Mouse (Mus musculus) CD4-positive helper T cell, adult 2 months (primary cell): Measurements from ENCODE around the gene Gtf2e1.

Experiments
- DNase-seq: peaks from one replicate; pipeline ENCODE4 v3.0.0-alpha.2; 2012; ENCODE audit warnings: low read depth, missing footprints, low spot score

The Gtf2e1 gene

DNA sequence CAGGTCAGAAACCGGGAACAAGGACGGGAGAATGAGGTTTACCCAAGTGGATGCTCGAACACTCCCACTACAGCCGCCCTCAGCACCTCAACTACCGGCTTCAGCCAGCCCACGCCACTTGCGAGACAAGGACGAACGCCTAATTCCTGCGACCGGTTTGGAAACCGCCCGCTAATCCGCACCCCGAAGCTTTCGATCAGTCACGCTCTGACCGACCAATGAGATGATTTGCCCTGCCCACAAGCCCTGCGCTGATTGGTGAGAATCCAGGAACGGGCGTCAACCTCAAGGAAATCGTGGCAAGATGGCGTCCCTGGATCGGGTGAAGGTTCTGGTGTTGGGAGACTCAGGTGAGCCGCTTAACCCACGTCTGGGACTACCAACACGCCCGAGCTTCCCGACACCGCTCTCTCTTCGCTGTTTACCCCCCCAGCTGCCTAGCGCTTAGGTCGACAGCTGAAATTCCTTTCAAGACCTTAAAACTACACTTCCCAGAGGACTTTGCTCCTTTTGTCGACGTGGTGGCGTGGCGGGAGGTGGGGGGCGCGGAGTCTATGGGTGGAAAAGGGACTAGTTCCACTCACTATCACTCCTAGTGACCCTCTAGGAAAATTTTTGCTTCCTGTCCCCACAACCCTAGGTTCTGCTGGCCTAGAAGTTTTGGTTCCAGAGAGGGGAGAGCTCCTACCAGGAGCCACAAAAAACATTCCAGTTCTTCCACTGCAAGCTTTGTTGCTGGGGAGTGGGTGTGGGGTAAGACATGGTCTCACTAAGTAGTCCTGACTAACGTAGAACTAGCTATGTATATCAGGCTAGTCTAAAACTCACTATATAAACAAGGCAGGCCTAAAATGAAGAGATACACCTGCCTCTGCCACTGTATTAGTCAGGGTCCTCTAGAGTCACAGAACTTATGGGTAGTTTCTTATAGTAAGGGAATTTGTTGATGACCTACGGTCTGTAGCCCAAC, at the start of gene Gtf2e1, which contains the start of gene Rabl3:
Gene Gtf2e1, minus strand, starts transcription at position 179 of the 970 bp plus-strand sequence.
Gene Rabl3, plus strand, starts transcription at position 275 of the 970 bp plus-strand sequence.
- DNase-seq, result peak; percentile 98

DNA sequence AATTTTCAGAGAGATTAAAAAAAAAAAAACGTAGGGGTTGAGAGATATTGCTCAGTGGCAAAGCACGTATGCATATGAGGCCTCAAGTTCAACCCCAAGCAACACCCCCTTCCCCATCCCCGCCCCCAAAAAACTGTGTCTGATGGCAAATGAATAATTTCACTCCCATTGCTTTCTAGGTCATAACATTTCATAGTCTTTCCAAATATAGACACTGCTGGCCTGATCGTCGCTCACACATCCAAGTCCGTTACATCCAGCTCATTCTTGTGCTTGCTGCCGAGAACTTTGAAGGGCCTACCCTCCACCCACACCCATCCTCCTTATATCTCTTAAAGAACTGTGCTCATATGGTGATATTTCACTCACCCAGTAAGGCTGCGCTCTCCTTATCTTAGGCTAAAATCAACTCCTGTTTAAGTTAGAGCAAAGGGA, 45.6 kb upstream of the Gtf2e1 start:
- DNase-seq, result no peak

DNA sequence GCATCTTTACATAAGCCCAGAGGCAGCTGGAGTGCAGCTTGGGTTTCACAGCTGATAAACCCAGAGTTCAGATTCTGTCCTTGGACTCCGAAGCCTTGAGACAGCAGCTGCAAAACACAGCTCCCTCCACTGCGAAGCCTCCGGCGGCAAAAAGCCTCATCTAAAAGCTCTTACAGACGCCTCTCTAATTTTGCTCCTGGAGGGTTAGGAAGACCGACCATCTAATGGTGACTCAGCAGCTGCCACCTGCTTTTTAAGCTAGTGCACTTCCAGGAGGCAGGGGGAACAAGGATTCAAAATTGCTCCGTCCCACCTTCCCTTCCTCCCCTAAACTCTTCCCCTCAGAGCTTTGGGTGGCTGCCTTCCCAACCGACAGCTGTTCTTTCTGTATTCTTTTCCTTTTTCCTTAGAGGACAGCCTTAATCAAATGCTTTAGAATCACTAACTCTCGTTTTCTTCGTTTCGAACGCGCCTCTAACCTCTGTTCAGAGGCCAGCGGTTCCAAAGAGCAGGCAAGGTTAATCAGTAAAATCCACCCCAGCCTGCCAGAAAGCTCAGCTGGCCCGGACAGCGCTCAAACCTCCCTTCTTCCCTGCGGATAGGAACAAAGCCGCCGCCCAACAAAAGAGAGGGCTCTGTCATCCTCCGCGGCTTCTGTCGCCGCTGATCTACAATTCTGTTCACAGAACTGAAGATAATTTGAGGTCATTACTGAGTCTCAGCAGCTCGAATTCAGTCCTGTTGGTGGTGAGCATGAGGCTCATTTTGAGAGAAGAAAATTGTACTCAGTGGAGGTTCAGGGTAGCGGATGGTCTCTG, 44.8 kb upstream of the Gtf2e1 start:
- no peak for DNase-seq

DNA sequence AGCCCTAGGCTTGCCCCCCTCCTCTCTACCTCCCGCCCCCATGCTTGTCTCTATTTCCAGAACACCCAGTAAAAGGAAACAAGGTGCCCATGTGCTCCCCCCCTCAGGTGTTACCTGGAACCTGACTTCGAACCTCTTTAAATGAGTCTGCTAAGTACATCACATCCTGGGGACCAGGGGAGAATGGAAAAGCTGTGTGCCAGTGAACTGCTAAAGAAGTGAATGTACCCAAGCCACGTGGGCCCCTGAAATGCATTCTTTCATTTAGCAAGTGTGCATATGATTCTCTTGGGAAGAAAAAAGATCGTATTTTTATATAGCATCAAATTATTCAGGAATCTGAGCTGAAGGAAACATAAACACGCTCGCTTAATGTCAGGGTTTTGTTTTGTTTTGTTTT, 44.2 kb upstream of the Gtf2e1 start:
- DNase-seq, result no peak

DNA sequence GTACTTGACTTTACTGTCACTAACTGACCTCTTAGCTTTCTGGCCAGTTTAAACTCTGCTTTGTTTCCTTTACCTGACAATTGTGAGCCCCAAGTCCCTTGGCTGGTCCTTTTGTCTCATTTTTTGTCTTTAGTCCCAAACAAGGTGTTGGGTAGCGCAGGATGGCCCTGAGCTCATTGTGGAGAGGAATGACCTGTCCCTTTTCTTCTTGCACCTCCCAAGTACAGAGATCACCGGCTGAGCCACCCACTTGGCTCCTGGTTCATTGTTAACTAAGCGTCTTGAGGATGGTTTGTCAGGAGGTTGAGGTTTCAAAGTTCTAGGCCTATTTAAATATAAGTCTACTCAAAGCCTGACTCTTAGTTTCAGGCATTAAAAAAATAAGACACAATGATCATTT, 43.7 kb upstream of the Gtf2e1 start:
- no peak for DNase-seq

DNA sequence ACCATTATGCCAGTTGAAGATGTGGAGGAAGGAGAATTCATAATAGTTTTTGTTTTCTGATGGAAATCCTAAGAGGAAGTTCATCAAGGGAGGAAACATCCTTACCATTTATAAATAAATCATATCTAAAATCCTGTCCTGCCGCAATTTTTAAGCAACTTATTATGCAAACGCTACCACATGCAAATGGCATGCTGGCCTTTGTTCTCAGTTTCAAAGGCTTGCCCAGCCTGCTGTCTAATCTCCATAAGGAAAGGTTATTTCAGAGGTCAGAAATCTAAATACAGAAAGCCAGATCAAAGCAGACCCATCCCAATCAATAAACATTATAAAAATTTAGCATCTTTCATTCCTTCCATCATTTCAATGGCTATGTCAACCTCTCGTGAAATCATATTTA, 42.3 kb upstream of the Gtf2e1 start:
- DNase-seq, result no peak

DNA sequence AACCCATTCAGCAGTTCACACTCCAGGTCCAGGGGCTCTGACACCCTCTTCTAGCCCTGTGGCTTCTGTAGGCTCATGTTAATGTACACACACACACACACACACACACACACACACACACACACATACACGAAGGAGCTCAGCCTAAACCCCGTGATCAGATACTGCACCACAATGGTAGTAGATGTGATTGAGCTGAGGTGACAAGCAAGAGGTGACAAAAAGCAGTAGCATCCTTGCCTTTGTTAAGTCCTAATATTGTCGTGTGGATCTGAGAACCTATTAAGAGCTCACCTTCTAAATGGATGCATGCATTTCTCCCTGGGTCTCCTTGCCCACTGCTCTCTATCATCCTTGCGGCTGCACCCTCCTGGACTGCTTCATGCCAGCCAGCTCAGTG, 41.1 kb upstream of the Gtf2e1 start:
- DNase-seq, result no peak

DNA sequence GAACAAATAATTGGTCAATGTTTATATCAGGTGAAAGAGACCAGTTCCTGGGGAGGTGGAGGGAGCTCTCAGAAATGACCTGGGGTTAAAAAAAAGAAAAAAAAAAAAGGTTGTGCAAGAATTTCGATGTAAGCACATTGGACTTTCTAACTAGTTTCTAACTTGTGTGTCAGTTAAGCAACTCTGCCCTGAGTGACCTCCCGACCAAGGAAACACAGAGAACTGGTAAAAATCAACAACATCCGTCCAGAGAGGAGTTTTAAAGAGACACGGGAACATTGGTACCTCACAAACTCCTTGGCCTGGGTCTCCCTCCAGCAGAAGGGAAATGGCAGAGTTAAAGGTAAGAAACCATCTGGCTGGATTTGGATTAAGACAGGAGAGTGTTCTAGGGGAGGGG, 40.4 kb upstream of the Gtf2e1 start, which contains the start of gene Hgd:
Gene Hgd, plus strand, starts transcription at position 160 of the 400 bp plus-strand sequence.
- DNase-seq, result no peak

DNA sequence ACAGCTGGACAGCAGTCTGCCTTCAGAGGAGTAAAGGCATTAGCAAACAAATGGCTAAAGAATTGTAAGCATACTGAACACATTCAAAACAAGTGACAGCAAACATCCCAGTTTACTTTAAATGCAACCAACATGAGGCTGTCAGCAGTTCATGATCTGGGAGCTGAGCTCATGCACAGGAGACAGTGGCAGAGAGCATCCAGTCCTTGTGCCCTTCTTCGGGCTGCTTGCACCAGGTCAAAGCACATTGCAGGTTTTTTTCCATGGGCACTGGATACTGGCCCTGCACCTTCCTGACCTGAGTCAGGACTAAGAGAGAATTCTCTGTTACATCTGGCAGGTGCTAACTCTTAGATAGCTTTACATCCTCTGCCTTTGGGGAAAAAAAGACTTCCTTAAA, 40.0 kb upstream of the Gtf2e1 start:
- DNase-seq, result no peak

DNA sequence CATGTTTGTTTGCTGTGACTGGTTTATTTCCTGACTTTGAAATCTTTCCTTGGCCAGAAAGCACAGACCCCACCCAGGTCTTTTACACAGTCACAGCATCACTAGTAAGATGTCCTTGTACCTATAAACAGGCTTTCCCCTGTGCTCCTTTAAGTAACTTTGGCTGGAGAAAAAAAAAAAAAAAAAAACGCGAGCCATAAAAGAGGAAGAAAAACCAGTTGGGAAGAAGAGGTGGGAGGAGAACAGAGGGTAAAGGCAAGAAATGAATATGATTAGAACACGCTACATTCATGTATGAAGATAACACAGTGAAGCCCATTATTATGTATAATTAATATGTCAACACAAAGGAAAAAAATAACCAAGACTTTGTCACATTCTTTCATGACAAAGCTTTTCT, 35.7 kb upstream of the Gtf2e1 start:
- no peak for DNase-seq

DNA sequence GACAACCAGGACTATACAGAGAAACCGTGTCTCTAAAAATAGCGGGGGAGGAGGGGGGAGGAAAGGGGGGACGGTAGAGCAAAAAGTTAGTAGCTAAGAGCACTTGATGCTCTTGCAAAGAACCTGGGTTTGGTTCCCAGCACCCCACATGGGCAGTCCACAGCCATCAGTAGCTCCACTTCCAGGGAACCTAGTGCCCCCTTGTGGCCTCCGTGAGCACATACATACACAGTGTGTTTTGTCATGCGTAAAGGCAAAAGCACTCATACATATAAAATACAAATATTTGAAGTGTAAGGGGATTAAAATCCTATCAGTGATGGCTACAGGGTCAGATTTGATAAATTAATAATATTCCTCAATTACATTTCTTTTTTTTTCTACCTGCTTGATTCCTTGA, 33.5 kb upstream of the Gtf2e1 start:
- DNase-seq, result no peak

DNA sequence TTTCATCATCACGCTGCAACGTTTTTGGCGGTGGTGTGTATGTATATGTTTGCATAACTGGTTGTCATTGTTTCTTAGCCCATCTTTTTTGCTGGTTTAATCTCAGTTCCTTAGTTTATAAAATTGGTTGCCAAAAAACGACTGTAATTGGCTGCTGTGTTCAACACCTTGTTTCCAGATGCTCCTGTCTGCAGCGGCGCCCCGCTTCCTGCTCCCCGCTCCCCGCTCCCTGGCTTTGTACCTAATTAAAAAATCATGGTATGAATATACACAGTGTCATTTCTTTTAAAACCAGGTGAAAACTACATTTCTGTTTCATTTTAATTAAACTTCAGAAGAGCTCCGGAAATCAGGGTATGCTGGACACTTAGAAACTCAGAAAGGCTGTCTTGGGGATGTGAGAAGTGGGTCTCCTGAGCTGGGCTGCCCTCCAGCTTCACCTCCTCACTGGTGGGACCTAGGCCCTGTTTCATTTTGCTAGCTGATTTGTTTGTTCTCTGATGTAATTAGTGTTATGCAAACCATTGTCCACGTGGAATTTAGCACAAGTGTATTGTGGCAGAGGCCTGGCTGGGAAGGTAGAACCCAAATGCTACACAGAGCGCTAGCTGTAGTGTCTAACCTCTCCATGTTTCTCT, 32.6 kb upstream of the Gtf2e1 start:
- DNase-seq, result no peak

DNA sequence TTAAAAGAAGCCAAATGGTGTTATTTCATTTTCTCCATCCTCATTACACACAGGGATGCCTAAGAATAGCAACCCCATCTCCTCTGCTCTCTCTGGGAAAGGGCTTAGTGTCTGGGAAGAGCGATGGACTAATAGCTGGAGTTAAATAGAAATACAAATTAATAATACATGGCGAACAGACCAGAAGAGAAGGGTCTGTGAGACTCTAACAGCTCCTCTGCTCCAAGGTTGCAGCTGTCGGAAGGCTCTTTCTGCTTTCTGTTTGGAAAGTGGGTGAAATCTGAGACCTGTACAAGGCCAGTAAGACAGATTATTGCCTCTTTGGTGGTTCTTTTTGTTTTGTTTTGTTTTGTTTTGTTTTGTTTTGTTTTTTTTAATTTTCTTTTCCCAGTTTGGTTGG, 32.0 kb upstream of the Gtf2e1 start:
- DNase-seq, result no peak

DNA sequence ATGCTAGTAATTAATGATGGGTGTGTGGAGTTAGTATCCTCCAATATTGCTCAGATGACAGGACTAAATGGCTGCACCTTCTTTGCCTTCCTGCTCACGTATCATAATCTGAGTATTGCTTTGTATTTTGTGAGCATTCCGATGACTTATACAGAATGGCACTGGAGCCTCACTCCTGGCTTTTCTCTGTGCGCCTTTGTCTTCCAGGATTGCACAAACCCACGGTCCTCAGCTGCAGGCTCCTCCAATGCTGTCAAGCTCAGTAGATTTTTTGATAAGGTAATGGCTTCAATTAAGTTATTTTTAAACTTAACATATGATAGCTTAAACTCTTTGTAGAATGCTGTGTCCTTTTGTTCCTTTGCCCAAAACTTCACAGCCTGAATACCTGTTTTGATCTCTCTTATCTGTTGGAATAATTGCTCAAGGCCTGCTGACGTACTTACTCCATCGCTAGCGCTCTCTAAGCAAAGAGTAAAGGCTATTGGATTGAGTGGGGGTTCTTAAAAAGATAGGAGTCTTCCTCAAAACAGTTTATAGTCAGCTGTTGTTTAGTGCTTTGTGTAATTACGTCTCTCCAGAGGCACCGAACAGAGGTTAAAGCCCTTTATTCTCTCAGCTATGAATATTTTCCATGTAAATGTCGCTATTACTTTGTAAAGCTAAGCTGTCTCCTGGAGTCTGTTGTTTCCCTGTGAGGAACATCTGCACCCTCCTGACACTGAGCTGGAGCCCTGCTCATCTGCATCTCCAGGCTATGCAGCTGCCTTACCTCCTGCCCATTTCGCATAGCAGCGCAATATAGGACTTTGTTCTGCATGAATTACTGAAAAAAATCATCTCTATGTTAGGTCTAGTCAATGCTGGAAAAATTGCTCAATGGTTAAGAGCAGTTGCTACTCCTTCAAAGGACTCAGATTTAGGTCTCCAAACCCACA, 27.8 kb upstream of the Gtf2e1 start:
- DNase-seq, result no peak

DNA sequence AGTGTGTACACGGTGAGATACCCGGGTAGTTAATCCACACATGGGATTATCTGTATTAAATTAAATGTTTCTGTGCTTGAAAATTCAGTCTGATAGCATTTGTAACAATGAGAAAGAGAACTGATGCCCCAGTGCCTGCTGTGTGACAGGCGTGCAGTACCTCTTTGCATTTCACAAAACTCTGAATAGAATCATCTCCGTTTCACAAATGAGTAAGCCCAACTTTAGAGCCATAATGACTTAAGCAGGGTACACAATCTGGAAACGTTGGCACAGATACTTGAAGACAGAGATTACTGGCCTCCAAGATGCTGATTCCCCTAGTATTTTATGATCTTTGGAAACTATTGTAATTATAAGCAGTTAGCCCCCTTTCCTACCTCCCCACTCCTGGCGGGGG, 26.5 kb upstream of the Gtf2e1 start:
- no peak for DNase-seq

DNA sequence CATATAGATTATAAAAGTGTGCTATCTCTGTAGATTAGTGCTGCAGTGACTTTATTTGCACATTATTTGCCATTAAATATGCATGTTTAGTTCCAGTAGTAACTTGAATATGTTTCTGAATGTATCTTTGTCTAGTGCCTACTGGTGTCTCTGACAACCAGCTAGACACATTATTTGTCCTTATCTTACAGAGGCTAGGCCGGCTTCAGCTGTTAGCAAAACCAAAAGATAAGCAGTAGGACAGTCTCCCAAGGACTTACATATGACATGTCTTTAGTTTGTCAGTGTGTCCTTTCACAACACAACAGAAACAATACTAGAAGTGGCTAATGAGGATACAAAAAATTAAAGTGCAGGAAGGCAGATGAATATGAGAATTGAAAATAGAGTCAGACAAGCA, 25.5 kb upstream of the Gtf2e1 start:
- no peak for DNase-seq

DNA sequence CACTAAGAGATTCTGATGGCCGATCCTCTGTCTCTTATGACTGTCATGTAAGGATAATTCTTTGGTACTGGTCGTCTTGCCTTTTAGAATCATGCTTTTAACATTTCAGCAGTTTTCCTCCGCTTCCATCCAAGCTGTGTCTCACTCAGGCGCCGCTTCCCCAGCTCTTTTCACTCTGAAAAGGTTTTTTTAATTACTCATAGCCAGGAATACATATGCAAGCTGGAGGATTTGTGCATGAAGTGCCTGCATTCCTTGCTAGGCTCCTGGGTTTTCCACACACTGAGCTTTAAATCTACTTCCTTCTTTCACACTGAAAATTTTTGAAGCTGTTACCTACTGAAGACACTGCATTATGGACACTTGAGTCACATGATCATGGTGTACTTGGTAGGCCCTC, 23.4 kb upstream of the Gtf2e1 start:
- DNase-seq, result no peak

DNA sequence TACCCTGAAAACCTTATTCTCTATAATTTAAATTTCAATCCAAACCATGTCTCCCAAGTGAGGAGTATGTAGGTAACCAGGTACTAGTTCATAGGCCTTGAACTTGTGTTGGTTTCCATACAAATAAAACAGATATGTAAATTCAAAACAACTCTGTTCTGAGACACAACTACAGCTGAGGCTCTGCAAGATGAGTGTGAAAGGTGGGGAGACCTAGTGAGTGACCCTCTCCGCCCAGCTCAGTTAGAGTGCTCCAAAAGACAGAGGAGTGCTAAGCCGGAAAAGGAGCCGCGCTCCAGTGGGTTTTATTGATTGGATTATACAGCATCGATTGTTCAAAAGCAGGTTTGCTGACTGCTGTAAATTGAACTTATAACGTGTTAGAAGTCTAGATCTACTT, 22.8 kb upstream of the Gtf2e1 start:
- DNase-seq, result no peak

DNA sequence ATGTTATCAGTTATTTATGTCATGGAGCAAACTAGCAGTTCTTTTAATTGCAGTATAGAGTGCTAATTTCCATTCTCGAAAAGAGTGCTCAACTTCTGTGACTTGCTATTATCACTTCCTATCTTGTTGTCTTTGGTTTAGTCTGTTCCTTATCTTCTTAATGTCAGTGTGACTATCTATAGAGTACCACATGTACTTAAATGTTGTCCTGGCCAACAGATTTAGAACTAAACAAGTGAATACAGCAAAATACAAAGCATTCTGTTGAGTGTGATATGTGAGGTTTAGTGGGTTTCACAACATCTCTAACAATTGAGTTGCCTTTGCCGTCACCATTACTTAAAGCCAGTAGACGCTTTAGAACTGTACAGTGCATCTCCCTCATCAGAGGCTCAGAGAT, 13.2 kb upstream of the Gtf2e1 start:
- DNase-seq, result no peak

DNA sequence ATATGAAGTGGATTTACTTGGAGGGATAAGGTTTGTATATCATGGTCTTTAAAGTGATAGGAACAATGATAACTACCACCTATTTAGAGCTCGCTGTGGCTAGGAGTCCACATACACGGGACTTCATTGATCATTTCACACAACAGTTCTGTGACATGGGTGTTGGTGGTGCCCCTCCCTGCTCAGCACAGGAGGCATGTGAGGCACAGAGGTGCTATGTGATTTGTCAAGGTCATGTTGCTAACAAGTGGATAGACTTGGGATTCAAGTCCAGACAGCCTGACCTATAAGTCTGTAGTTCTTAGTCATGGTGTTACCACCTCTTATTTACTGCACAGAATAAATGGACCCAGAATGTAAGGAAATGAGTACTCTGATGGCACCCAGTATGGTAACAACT, 11.4 kb upstream of the Gtf2e1 start:
- no peak for DNase-seq

DNA sequence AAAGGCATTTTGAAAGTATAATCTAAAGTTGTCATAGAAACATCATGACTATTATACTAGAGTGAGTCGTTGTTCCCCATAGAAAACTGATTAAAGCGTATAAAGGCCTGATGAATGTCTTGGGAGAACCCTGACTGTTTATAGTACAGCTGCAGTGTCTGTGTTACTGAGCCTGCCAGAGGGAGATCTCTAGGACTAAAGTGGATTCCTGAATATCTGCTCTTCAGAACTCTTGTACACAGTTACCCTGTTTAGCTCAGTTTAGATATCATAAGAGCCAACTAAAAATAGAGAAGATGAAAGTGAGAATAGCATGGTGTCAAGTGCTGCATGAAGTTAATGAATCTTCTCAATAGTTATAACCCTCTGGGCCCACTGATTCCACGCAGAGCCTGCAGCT, 10.7 kb upstream of the Gtf2e1 start:
- DNase-seq, result no peak
